Mouse (Mus musculus) kidney, postnatal 0 days (tissue): ENCODE results near the gene Unc13b. TPM values are rescaled to one million over a fixed set of nuclear protein-coding genes. Genes with fewer than 3 reads are reported as not detected.
A peak's percentile ranks its signal among the peaks of the same experiment; 100 is the strongest.

Source experiments
- ATAC-seq: fragments of 200-750 bp; cut with Nextera tagmentation; replicated peaks from 2 replicates; pipeline ENCODE4 v1.8.0; 2017; ENCODE audit warnings: low read depth, moderate number of reproducible peaks, moderate TSS enrichment, moderate library complexity; ENCODE audit not compliant: low FRiP score
- DNase-seq: peaks from one replicate; pipeline ENCODE4 v3.0.0-alpha.2; 2016; ENCODE audit warnings: low spot score
- H3K27ac ChIP-seq: fragments of 300-500 bp; sonication (generic); 2 replicates; pipeline ENCODE4 v1.5.1; 2014; ENCODE audit warnings: mild to moderate bottlenecking
- H3K27me3 ChIP-seq: fragments of 300-500 bp; sonication (generic); 2 replicates; pipeline ENCODE4 v1.6.1; 2014; ENCODE audit warnings: low read length, mixed read lengths; ENCODE audit not compliant: insufficient read depth
- H3K36me3 ChIP-seq: fragments of 300-500 bp; sonication (generic); 2 replicates; pipeline ENCODE4 v1.6.1; 2014; ENCODE audit warnings: low read length, mixed read lengths; ENCODE audit not compliant: insufficient read depth
- H3K4me1 ChIP-seq: fragments of 300-500 bp; sonication (generic); replicated peaks from 2 replicates; pipeline ENCODE4 v1.6.1; 2014; ENCODE audit warnings: antibody characterized with exemption, low read length, mixed read lengths; ENCODE audit not compliant: insufficient read depth
- H3K4me2 ChIP-seq: fragments of 300-500 bp; sonication (generic); 2 replicates; pipeline ENCODE4 v1.6.1; 2014; ENCODE audit warnings: mild to moderate bottlenecking, low read length, moderate library complexity, mixed read lengths
- H3K4me3 ChIP-seq: fragments of 300-500 bp; sonication (generic); replicated peaks from 2 replicates; pipeline ENCODE4 v1.5.1; 2014; ENCODE audit warnings: low read depth, low read length
- H3K9ac ChIP-seq: fragments of 300-500 bp; sonication (generic); 2 replicates; pipeline ENCODE4 v1.6.1; 2014; ENCODE audit warnings: low read depth, low read length
- H3K9me3 ChIP-seq: fragments of 300-500 bp; sonication (generic); replicated peaks from 2 replicates; pipeline ENCODE4 v1.6.1; 2016; ENCODE audit warnings: low read length, inconsistent platforms, mixed read lengths
- CTCF ChIP-seq: IDR thresholded peaks from 2 replicates; pipeline ENCODE4 v1.5.1; 2016; ENCODE audit warnings: antibody characterized with exemption, low read depth, mild to moderate bottlenecking, moderate library complexity
- WGBS: fragments of 180-500 bp; shearing (Covaris S2); extraction: QIAGEN DNeasy Blood & Tissue Kit; methylation state at CpG from one replicate; pipeline ENCODE4 v1.1.7; 2014; 5-methylcytosine and 5-hydroxymethylcytosine counted together
- polyA plus RNA-seq: library from polyadenylated mRNA; unstranded; fragments of >200 nt; fragmentation: Nextera tagmentation; extraction: Ambion mirVana; gene quantifications from 2 replicates; pipeline ENCODE4 v1.2.1, GENCODE M21; 2015

The Unc13b gene
- polyA plus RNA-seq, 1 experiment from 2014 or later, result 3.3 TPM

DNA sequence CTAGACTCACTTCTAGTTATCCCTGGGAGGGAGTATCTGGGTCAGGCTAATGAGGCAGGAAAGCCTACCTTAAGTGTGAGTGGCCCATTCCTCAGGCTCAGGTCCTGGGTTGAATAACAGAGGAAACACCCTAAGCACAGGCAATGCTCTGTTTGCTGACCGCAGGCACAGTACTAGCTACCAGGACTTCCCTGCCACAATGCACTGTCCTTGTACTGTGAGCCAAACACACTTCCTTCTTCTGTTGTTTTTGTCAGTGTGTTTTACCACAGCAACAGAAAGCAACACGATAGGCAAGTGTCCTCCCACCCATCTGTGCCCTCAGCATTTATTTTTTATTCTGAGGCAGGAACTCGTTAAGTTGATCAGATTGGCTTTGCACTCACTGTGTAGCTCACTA, 228.6 kb downstream of the Unc13b start:
- Histone ChIP-seq H3K4me1 (no peaks in the 10 kb centered on the region), H3K36me3 (no peaks in the 10 kb centered on the region), H3K9me3 (no peaks in the 10 kb centered on the region), H3K27me3 (no peaks in the 10 kb centered on the region), H3K27ac (no peak overlapping the region), H3K4me3 (no peak overlapping the region), H3K4me2 (no peak overlapping the region), H3K9ac (no peak overlapping the region)
- TF ChIP-seq CTCF, result no peak
- DNase-seq, result no peak
- 52% methylated on average over 3 of the region's 3 CpGs for WGBS
- no peak for ATAC-seq

GRCm38 (mm10) chr4:43294001-43294400, 235.2 kb downstream of the Unc13b start:
- Histone ChIP-seq H3K9ac (no peak overlapping the region), H3K4me3 (no peak overlapping the region), H3K36me3 (no peaks in the 10 kb centered on the region), H3K9me3 (no peaks in the 10 kb centered on the region), H3K4me1 (no peaks in the 10 kb centered on the region), H3K4me2 (no peak overlapping the region), H3K27me3 (no peaks in the 10 kb centered on the region), H3K27ac (no peak overlapping the region)
- WGBS, result 25% methylated on average over 6 of the region's 6 CpGs
- peak; percentile 38 for DNase-seq
- ATAC-seq, result no peak; the same call in 1 of the 2 replicates
- peak; percentile 48 for TF ChIP-seq CTCF

DNA sequence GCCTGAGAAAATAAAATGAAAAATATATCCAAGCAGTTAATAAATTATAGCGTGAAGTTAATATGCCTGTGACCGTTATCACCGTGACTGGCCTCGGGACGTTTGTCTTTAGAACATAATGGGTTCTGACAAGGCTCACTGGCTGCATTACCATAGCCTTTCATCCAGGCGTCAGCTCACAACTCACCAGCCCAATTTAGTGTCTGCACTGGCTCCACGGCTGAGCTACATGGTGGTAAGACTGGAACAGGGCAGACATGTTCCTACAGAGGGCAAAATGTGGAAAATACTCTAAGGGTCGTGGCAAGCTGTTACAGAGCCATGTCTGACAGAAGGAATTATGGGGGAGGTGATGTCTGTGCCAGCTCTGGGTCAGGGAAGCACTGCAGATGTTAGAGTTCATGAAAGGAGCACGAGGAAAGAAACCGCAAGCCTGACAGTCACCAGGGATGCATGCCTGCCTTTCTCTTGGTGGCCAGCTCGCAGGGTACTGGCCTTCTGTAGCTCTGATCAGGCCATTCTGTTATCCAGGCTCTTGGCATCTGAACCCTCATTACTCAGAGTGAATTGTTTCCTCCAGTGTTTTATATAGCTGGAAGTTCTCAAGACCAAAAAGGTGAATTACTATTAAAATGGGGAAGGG, 251.1 kb downstream of the Unc13b start:
- ATAC-seq (0 out of 2 replicates have a peak, but pooled peaks have one; percentile 21), DNase-seq (no peak)
- H3K9me3 ChIP-seq, result no peaks in the 10 kb centered on the region
- TF ChIP-seq CTCF, result no peak
- H3K27ac ChIP-seq, result no peak overlapping the region
- no peaks in the 10 kb centered on the region for H3K4me1 ChIP-seq
- no peaks in the 10 kb centered on the region for H3K27me3 ChIP-seq
- no peak overlapping the region for H3K9ac ChIP-seq
- WGBS, result 16% methylated on average over 11 of the region's 11 CpGs
- H3K4me2 ChIP-seq, result no peak overlapping the region
- H3K4me3 ChIP-seq, result no peak overlapping the region
- H3K36me3 ChIP-seq, result no peaks in the 10 kb centered on the region

Other genes starting within 250 kb of the Unc13b start
- gene Fam205a1, start 205.1 kb upstream of the Unc13b start, polyA plus RNA-seq, result 0.07 TPM in 1 of 2 replicates, not detected in the other
- gene Gm12394, start 202.2 kb upstream of the Unc13b start, polyA plus RNA-seq, result 0.14 and 0.26 TPM in 2 replicates
- gene Fam205c, start 184.7 kb upstream of the Unc13b start, polyA plus RNA-seq, result 0.09 and 0.33 TPM in 2 replicates
- 0.34 and 0.64 TPM in 2 replicates for gene Phf24, start 142.3 kb upstream of the Unc13b start, polyA plus RNA-seq
- gene Dnajb5, start 109.1 kb upstream of the Unc13b start, polyA plus RNA-seq, result 4.6 and 5.3 TPM in 2 replicates
- 0.37 and 0.66 TPM in 2 replicates for gene 1700022I11Rik, start 89.3 kb upstream of the Unc13b start, polyA plus RNA-seq
- 356 and 406 TPM in 2 replicates for gene Vcp, start 58.4 kb upstream of the Unc13b start, polyA plus RNA-seq
- 7.2 and 9.2 TPM in 2 replicates for gene Fancg, start 48.4 kb upstream of the Unc13b start, polyA plus RNA-seq
- 19.2 and 21.3 TPM in 2 replicates for gene Pigo, start 33.1 kb upstream of the Unc13b start, polyA plus RNA-seq
- 253 and 273 TPM in 2 replicates for gene Stoml2, start 27.2 kb upstream of the Unc13b start, polyA plus RNA-seq
- 8.1 and 8.9 TPM in 2 replicates for gene Fam214b, start 12.7 kb upstream of the Unc13b start, polyA plus RNA-seq
- 0.37 and 0.51 TPM in 2 replicates for gene Atp8b5, start 208.2 kb downstream of the Unc13b start, polyA plus RNA-seq